10 mouse cellular contexts compared by ENCODE assay signal in the genomic region with DNA sequence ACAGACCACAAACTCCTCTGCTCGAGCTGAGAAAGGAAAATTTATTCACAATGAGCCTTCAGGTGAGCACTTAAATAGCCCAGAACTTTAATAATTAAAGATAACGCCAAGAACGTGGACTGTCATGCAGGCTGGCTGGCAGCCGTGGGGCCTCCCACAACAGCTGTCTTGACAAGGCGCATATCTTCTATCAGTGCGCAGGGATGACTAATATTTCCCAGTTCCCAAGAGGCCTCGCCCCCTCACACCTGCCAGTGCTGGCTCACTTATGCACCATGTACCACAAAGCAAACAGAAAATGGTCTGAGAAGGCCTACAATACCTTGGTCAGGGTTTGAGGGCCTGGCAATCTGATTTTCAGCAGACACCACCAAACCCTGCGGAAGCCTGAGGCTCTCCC. TPM values are rescaled to one million over a fixed set of nuclear protein-coding genes. Genes with fewer than 3 reads are reported as not detected.
DNase-seq lines count a peak whose midpoint lies in the region; ATAC-seq and TF ChIP-seq lines count a peak whose summit lies in the region.
"Had no signal": no experiment of that assay in that cellular context is flagged by ENCODE, and none has a peak within 500 bp of the region (broad histone marks: within the 10 kb centered on the region; RNA-seq: fewer than 3 reads in every experiment).

No protein-coding gene starts in this region.

- H3K4me3 ChIP-seq in neural tube, embryonic 12.5 days: no peak overlapping the region
- H3K4me3 ChIP-seq in heart, embryonic 16.5 days (ENCODE audit: low read length): no peak overlapping the region
- H3K4me3 ChIP-seq in small intestine, adult 2 months (ENCODE audit: low read depth, low read length): no peak overlapping the region

- 81% methylated on average over 8 of the region's 8 CpGs for WGBS in neural tube, embryonic 12.5 days
- 33% methylated on average over 8 of the region's 8 CpGs for whole genome bisulfite sequencing in heart, embryonic 16.5 days
- 27% methylated on average over 8 of the region's 8 CpGs for WGBS in small intestine, adult 2 months

- peak; percentile 98 for DNase-seq in heart, adult 11 months
- DNase-seq in heart, postnatal 36 days: no peak
- no peak for DNase-seq in neural tube, embryonic 10.5 days (ENCODE audit: extremely low spot score, low spot score)
- DNase-seq in kidney, postnatal 4 days: no peak
- no peak for DNase-seq in kidney, adult 8-10 months
- DNase-seq: thymus, postnatal 14 days had no signal

- H3K4me2 ChIP-seq in neural tube, embryonic 12.5 days (replicated peaks): no peak overlapping the region
- peak overlapping the region; percentile 24 for H3K4me2 ChIP-seq in heart, embryonic 16.5 days (ENCODE audit: low read depth, low read length)

- H3K9ac ChIP-seq in neural tube, embryonic 12.5 days: no peak overlapping the region
- no peak overlapping the region; the same call in 1 of the 2 replicates for H3K9ac ChIP-seq in heart, embryonic 16.5 days (ENCODE audit: low read length)

- H3K27me3 ChIP-seq in neural tube, embryonic 12.5 days (replicated peaks): no peaks in the 10 kb centered on the region
- H3K27me3 ChIP-seq in heart, embryonic 16.5 days (ENCODE audit: control insufficient read depth, insufficient read depth, low read length): no peaks in the 10 kb centered on the region
- no peaks in the 10 kb centered on the region for H3K27me3 ChIP-seq in small intestine, adult 2 months (ENCODE audit: control insufficient read depth, insufficient read depth, low read length)

- H3K36me3 ChIP-seq in neural tube, embryonic 12.5 days: no peaks in the 10 kb centered on the region; the same call in none of the 2 replicates
- H3K36me3 ChIP-seq in heart, embryonic 16.5 days (ENCODE audit: control insufficient read depth, insufficient read depth): no peaks in the 10 kb centered on the region
- H3K36me3 ChIP-seq in small intestine, adult 2 months (ENCODE audit: control insufficient read depth, insufficient read depth, low read length): no peaks in the 10 kb centered on the region

- 0 out of 2 replicates have a peak overlapping the region, but pooled peaks have one; percentile 21 for H3K27ac ChIP-seq in neural tube, embryonic 12.5 days
- H3K27ac ChIP-seq in heart, embryonic 16.5 days (ENCODE audit: low read length): peak overlapping the region; percentile 69
- peak overlapping the region; percentile 96 for H3K27ac ChIP-seq in small intestine, adult 2 months (ENCODE audit: insufficient read depth, low read depth, low read length)

- no peaks in the 10 kb centered on the region for H3K9me3 ChIP-seq in neural tube, embryonic 12.5 days
- H3K9me3 ChIP-seq in heart, embryonic 16.5 days (replicated peaks; ENCODE audit: control insufficient read depth, low read length): no peaks in the 10 kb centered on the region

- ATAC-seq in neural tube, embryonic 12.5 days (ENCODE audit: low FRiP score, low read depth): no peak
- peak; percentile 79; the same call in 1 of the 2 replicates for ATAC-seq in heart, embryonic 16.5 days (replicated peaks; ENCODE audit: extremely low read depth, insufficient read depth, low FRiP score)
- ATAC-seq: hindbrain, embryonic 16.5 days had no signal

- intact Hi-C loops in heart, postnatal 36 days (cut with DNase I): no loop called here

- TF ChIP-seq POLR2A in small intestine, adult 2 months (IDR thresholded peaks at IDR 0.05; ENCODE audit: low read depth, low read length): no peak

- TF ChIP-seq CTCF in small intestine, adult 2 months (IDR thresholded peaks at IDR 0.05; ENCODE audit: extremely low read depth, insufficient read length, insufficient replicate concordance, low read depth, low read length): no peak

- H3K4me1 ChIP-seq in neural tube, embryonic 12.5 days: peaks cover 18% of the 10 kb centered on the region; the same call in 1 of the 2 replicates
- H3K4me1 ChIP-seq in heart, embryonic 16.5 days (ENCODE audit: control insufficient read depth, insufficient read depth, low read length): peaks cover 60% of the 10 kb centered on the region
- peaks cover 32% of the 10 kb centered on the region; the same call in 1 of the 2 replicates for H3K4me1 ChIP-seq in small intestine, adult 2 months (ENCODE audit: control insufficient read depth, insufficient read depth, insufficient read length, low read length)

RNA-seq across cellular contexts. Expression of a gene that starts 14.4 kb away (rescaled TPM):
- 100 to 1,000 TPM; 766 to 844 TPM for total RNA-seq in heart, postnatal 36 days (2021)
- polyA plus RNA-seq in neural tube, embryonic 12.5 days (2016; fragmentation: Nextera tagmentation; extraction: Ambion mirVana): 95.6 and 107 TPM in 2 replicates
- 141 and 152 TPM in 2 replicates for polyA plus RNA-seq in heart, embryonic 16.5 days (2015; fragmentation: Nextera tagmentation; extraction: Ambion mirVana)
- polyA plus RNA-seq in small intestine, adult 2 months (2012; rRNA removed): 8.8 and 13.2 TPM in 2 replicates

Comparison
In these comparisons a context has a peak if more than half of its experiments do, and no peak if none do; other contexts are left out.
1. H3K27ac ChIP-seq: peak in every context shown above with its lines; median percentile 96 in small intestine, adult 2 months; 69 in heart, embryonic 16.5 days; 21 in neural tube, embryonic 12.5 days.